Mouse (Mus musculus) kidney, adult 18-20 months (tissue): ENCODE data around the gene Ube2dnl2.

Experiments
- DNase-seq: peaks from one replicate; pipeline ENCODE4 v3.0.0; 2021

Ube2dnl2 gene

GRCm38 (mm10) chrX:114907282-114907681 is at the start of gene Ube2dnl2:
Gene Ube2dnl2 (plus strand): TSS chrX:114907582.
- DNase-seq = no peak

- DNase-seq = no peak
These were observed 11.9 kb upstream of the Ube2dnl2 start for GRCm38 (mm10) chrX:114895489-114895888.

- DNase-seq = no peak
These were observed 9.9 kb upstream of the Ube2dnl2 start for GRCm38 (mm10) chrX:114897506-114897905.

- DNase-seq = no peak
These were observed 4.0 kb upstream of the Ube2dnl2 start for GRCm38 (mm10) chrX:114903391-114903790.

- no peak for DNase-seq
These were observed 2.7 kb upstream of the Ube2dnl2 start, which contains the start of gene Ube2dnl1 for GRCm38 (mm10) chrX:114904712-114905111. Gene Ube2dnl1 (plus strand): TSS chrX:114905012.

- no peak for DNase-seq
These were observed 47.7 kb downstream of the Ube2dnl2 start for GRCm38 (mm10) chrX:114955066-114955465.
